Mouse (Mus musculus): Measurements from ENCODE around the gene Mcm10.

GRCm38 (mm10) chr2:5042616-5043475 is 30.3 kb upstream of the Mcm10 start:
- TF ChIP-seq CTCF (conservative IDR thresholded peaks at IDR 0.05; ENCODE audit: low read length) (no peak), POU5F1 (IDR thresholded peaks at IDR 0.05; ENCODE audit: borderline replicate concordance, low read length) (no peak)

All from E14TG2a.4 (cell line).